Mouse (Mus musculus) intestine, postnatal 0 days (tissue): ENCODE measurements around the gene Plppr2. TPM values are rescaled to one million over a fixed set of nuclear protein-coding genes. Genes with fewer than 3 reads are reported as not detected.

ENCODE experiments used
- ATAC-seq: fragments of 200-750 bp; cut with Nextera tagmentation; 2 replicates; pipeline ENCODE4 v1.8.0; 2017; ENCODE audit warnings: mild to moderate bottlenecking, moderate TSS enrichment, moderate library complexity
- H3K27ac ChIP-seq: fragments of 300-500 bp; sonication (generic); 2 replicates; pipeline ENCODE4 v1.5.1; 2014; ENCODE audit warnings: mild to moderate bottlenecking, low read depth, low read length, moderate library complexity
- H3K27me3 ChIP-seq: fragments of 300-500 bp; sonication (generic); replicated peaks from 2 replicates; pipeline ENCODE4 v1.6.1; 2014; ENCODE audit warnings: low read length, mixed read lengths; ENCODE audit not compliant: control insufficient read depth, insufficient read depth
- H3K36me3 ChIP-seq: fragments of 300-500 bp; sonication (generic); 2 replicates; pipeline ENCODE4 v1.6.1; 2014; ENCODE audit warnings: mild to moderate bottlenecking, moderate library complexity; ENCODE audit not compliant: control insufficient read depth, insufficient read depth
- H3K4me1 ChIP-seq: fragments of 300-500 bp; sonication (generic); replicated peaks from 2 replicates; pipeline ENCODE4 v1.6.1; 2014; ENCODE audit warnings: antibody characterized with exemption, low read length, mixed read lengths; ENCODE audit not compliant: control insufficient read depth, insufficient read depth
- H3K4me2 ChIP-seq: fragments of 300-500 bp; sonication (generic); replicated peaks from 2 replicates; pipeline ENCODE4 v1.6.1; 2014; ENCODE audit warnings: low read depth, mild to moderate bottlenecking, moderate library complexity
- H3K4me3 ChIP-seq: fragments of 300-500 bp; sonication (generic); 2 replicates; pipeline ENCODE4 v1.5.1; 2014; ENCODE audit warnings: low read depth, low read length
- H3K9ac ChIP-seq: fragments of 300-500 bp; sonication (generic); 2 replicates; pipeline ENCODE4 v1.6.1; 2014; ENCODE audit warnings: mild to moderate bottlenecking, low read depth, low read length
- H3K9me3 ChIP-seq: fragments of 300-500 bp; sonication (generic); 2 replicates; pipeline ENCODE4 v1.6.1; 2016; ENCODE audit warnings: mixed run types; ENCODE audit not compliant: control insufficient read depth
- CTCF ChIP-seq: sonication (generic); IDR thresholded peaks from 2 replicates; pipeline ENCODE4 v1.5.1; 2016; ENCODE audit warnings: low read depth, mild to moderate bottlenecking, control low read depth, antibody characterized with exemption, moderate library complexity
- WGBS: fragments of 180-500 bp; shearing (Covaris S2); extraction: QIAGEN DNeasy Blood & Tissue Kit; methylation state at CpG from one replicate; pipeline ENCODE4 v1.1.7; 2014; 5-methylcytosine and 5-hydroxymethylcytosine counted together
- polyA plus RNA-seq: library from polyadenylated mRNA; unstranded; fragments of >200 nt; fragmentation: Nextera tagmentation; extraction: Ambion mirVana; gene quantifications from 2 replicates; pipeline ENCODE4 v1.2.1, GENCODE M21; 2015

Plppr2 gene
- 2.9 and 3.2 TPM in 2 replicates for polyA plus RNA-seq

GRCm38 (mm10) chr9:21936692-21937570 lies at the start of gene Plppr2:
Gene Plppr2, plus strand, starts transcription at chr9:21937033.
- Histone ChIP-seq H3K4me1 (no peaks in the 10 kb centered on the region), H3K4me3 (peak within 1 kb of the TSS; percentile 48), H3K9me3 (no peaks in the 10 kb centered on the region), H3K36me3 (no peaks in the 10 kb centered on the region; the same call in 1 of the 2 replicates), H3K27me3 (no peaks in the 10 kb centered on the region), H3K9ac (peak within 1 kb of the TSS; percentile 37; the same call in 1 of the 2 replicates), H3K27ac (no peak within 1 kb of the TSS), H3K4me2 (peak within 1 kb of the TSS; percentile 80)
- WGBS = 1% methylated on average over 43 of the region's 43 CpGs
- ATAC-seq = peak; percentile 98
- TF ChIP-seq CTCF = peak; percentile 33

DNA sequence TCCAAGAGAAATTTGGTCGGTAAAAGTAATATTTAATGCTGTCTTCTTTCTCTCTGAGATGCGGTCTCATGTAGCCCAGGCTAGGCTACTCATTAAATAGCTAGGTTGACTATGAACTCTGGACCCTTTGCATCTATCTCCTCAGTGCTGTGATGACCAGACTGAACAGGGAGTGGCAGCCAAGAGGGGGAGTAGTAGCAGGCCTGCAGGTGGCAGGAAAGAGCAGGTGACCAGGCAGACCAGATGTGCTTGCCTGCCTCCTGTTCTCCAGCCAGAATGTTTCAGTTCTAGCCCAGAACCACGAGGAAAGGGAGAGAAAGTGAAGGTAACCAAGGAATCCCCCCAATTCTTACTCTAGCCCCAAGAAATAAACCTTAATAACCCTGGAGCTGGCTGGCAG lies 47.6 kb upstream of the Plppr2 start:
- WGBS = 58% methylated on average over 3 of the region's 3 CpGs
- H3K27me3 ChIP-seq = no peaks in the 10 kb centered on the region
- H3K4me1 ChIP-seq = no peaks in the 10 kb centered on the region
- peak; percentile 43; the same call in 1 of the 2 replicates for ATAC-seq
- no peaks in the 10 kb centered on the region for H3K36me3 ChIP-seq
- H3K27ac ChIP-seq = no peak overlapping the region
- H3K9me3 ChIP-seq = no peaks in the 10 kb centered on the region
- no peak overlapping the region for H3K4me3 ChIP-seq
- no peak overlapping the region for H3K4me2 ChIP-seq
- peak; percentile 68 for TF ChIP-seq CTCF
- no peak overlapping the region for H3K9ac ChIP-seq

GRCm38 (mm10) chr9:21901223-21901820 lies 35.5 kb upstream of the Plppr2 start:
- peak; percentile 72 for ATAC-seq
- Histone ChIP-seq H3K27ac (no peak overlapping the region), H3K9me3 (no peaks in the 10 kb centered on the region), H3K4me3 (peak overlapping the region; percentile 36), H3K4me2 (peak overlapping the region; percentile 62), H3K4me1 (0 out of 2 replicates have a peak, but pooled peaks cover 4% of the 10 kb centered on the region), H3K9ac (no peak overlapping the region), H3K27me3 (no peaks in the 10 kb centered on the region), H3K36me3 (no peaks in the 10 kb centered on the region)
- TF ChIP-seq CTCF = peak; percentile 52
- 12% methylated on average over 10 of the region's 10 CpGs for WGBS

DNA sequence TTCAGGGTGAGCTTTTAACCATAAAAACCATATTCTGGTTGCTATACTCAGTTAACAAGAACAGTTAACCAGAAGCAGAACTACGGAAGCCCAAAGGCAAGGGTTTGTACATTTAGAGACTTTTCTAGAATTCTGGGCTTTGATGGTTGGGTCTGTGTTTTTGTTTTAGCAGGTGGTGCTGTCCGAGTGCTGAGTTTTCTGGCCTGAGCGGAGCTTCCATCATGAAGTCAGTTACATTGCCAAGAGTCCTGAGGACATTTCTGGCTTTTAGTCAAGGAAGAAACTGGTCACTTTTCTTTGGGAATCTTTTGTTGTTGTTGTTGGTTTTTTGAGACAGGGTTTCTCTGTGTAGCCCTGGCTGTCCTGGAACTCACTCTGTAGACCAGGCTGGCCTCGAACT lies 32.8 kb upstream of the Plppr2 start:
- TF ChIP-seq CTCF = no peak
- Histone ChIP-seq H3K36me3 (no peaks in the 10 kb centered on the region), H3K27me3 (no peaks in the 10 kb centered on the region), H3K4me2 (no peak overlapping the region), H3K27ac (no peak overlapping the region), H3K4me1 (0 out of 2 replicates have a peak, but pooled peaks cover 4% of the 10 kb centered on the region), H3K4me3 (no peak overlapping the region), H3K9ac (no peak overlapping the region), H3K9me3 (no peaks in the 10 kb centered on the region)
- ATAC-seq = no peak
- WGBS = 84% methylated on average over 4 of the region's 4 CpGs

- H3K4me2 ChIP-seq = no peak overlapping the region
- H3K27me3 ChIP-seq = no peaks in the 10 kb centered on the region
- H3K9ac ChIP-seq = no peak overlapping the region
- TF ChIP-seq CTCF = no peak
- H3K36me3 ChIP-seq = peaks cover 16% of the 10 kb centered on the region
- no peak overlapping the region for H3K27ac ChIP-seq
- no peaks in the 10 kb centered on the region for H3K4me1 ChIP-seq
- no peaks in the 10 kb centered on the region for H3K9me3 ChIP-seq
- ATAC-seq = no peak
- 73% methylated on average over 11 of the region's 11 CpGs for WGBS
- H3K4me3 ChIP-seq = no peak overlapping the region
Measured at GRCm38 (mm10) chr9:21908216-21908615, 28.6 kb upstream of the Plppr2 start.

DNA sequence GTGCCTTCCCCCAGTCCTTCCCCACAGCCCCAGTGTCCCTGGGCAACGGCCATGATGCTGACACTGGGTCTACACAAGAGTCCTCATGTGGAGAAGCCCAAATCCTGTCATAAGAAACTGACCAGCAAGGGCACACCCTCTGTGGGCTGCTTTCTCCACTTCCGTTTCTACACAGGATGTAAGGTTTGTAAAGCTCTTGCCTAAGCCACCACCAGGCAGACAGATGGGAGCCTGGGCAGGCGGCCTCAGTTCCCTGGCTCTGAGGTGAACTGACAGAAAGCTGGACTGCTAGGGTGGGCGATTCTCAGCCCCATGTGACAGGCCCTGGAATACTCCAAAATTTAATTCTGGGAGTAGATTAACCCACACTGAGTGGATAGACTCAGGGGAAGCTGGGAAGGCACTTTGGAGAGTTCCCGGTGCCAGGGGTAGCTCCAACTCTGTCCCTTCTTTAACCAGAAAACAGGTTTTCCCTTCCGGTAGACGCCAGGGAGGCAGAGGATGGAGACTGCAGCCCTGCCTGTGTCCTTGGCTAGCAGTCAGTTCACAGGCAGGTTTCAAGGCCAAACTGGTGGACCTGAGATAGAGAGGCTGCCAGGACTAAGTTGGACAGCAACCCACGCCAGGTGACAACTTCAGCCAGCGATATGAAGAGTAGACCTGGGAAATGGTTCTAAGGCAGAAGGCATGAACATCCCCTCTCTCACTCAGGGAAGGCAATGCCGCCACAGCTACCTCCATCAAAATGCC lies 27.2 kb upstream of the Plppr2 start:
- Histone ChIP-seq H3K9ac (no peak overlapping the region), H3K4me1 (no peaks in the 10 kb centered on the region), H3K27ac (no peak overlapping the region), H3K9me3 (no peaks in the 10 kb centered on the region), H3K36me3 (peaks cover 18% of the 10 kb centered on the region), H3K27me3 (no peaks in the 10 kb centered on the region), H3K4me3 (no peak overlapping the region), H3K4me2 (no peak overlapping the region)
- no peak for ATAC-seq
- TF ChIP-seq CTCF = no peak
- WGBS = 75% methylated on average over 10 of the region's 10 CpGs
